Mouse (Mus musculus) T-cell, adult 2 months (primary cell): ENCODE results near the gene Rapgef4.

Source experiments
- DNase-seq: peaks from one replicate; pipeline ENCODE4 v3.0.0; 2022; ENCODE audit warnings: low spot score

Gene Rapgef4

DNA sequence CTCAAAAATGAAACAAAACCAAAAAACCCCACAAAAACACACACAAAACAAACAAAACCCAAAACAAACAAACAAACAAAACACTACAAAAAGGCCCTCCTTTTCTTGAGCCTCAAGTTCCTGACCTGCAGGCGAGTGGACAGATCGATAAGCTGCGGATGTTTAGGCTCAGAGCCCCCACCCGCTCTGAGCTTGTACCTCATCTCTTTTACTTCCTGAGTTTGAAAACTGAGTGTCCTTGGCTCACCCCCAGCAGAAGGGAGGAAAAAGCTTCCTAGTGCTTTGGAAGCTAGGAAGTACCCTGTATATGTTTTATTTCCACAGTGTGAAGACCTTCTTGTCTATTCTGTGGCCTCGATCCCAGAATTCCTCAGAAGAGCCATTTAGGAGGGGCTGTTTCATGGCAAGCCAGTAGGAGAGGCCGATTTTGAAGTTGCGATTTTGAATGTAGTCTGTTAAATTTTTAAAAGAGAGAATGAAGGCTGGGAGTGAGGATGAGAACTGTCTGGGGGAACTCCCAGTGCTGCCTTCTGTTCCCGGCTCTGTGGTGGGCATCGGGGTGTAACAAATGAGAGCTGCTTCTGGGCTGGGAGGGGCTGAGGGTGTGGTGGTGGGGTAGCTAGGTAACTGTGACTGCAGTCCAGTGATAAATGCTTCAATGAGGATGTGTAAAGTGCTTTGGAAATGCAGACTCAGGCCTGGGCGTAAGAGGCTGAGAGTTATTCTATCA is 2.0 kb downstream of the Rapgef4 start:
- DNase-seq, result no peak

- DNase-seq, result no peak
These were observed 4.7 kb downstream of the Rapgef4 start for GRCm38 (mm10) chr2:71985730-71986129.

- no peak for DNase-seq
These were observed 5.3 kb downstream of the Rapgef4 start for GRCm38 (mm10) chr2:71986276-71986848.

- DNase-seq, result no peak
These were observed 7.5 kb downstream of the Rapgef4 start for GRCm38 (mm10) chr2:71988572-71988971.

GRCm38 (mm10) chr2:71992129-71992528 is 11.1 kb downstream of the Rapgef4 start:
- no peak for DNase-seq

- DNase-seq, result no peak
These were observed 12.8 kb downstream of the Rapgef4 start for GRCm38 (mm10) chr2:71993729-71994423.

- no peak for DNase-seq
These were observed 17.5 kb downstream of the Rapgef4 start for GRCm38 (mm10) chr2:71998531-71998930.

- no peak for DNase-seq
These were observed 19.1 kb downstream of the Rapgef4 start for GRCm38 (mm10) chr2:72000102-72000501.

DNA sequence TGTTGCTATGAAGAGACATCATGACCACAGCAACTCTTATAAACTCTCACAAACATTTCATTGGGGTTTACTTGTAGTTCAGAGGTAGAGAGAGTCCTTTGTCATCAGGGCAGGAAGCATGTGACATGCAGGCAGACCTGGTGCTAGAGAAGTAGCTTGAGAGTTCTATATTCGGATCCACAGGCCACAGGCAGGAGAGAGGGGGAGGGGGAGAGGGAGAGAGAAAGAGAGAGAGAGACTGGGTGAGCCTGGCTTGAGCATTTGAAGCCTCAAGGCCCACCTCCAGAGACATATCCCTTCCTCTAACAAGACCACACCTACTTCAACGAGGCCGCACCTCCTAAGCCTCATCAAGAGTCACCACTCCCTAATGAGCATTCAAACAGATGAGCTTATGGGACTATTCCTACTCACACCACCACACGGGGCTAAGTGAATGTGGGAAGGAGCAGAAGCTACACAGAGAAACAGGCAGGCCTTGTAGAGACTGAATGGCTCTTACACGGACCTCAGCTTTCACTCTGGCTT is 21.9 kb downstream of the Rapgef4 start:
- DNase-seq, result no peak

- DNase-seq, result no peak
These were observed 22.9 kb downstream of the Rapgef4 start for GRCm38 (mm10) chr2:72003756-72004525.

GRCm38 (mm10) chr2:72005051-72005450 is 24.0 kb downstream of the Rapgef4 start:
- no peak for DNase-seq

DNA sequence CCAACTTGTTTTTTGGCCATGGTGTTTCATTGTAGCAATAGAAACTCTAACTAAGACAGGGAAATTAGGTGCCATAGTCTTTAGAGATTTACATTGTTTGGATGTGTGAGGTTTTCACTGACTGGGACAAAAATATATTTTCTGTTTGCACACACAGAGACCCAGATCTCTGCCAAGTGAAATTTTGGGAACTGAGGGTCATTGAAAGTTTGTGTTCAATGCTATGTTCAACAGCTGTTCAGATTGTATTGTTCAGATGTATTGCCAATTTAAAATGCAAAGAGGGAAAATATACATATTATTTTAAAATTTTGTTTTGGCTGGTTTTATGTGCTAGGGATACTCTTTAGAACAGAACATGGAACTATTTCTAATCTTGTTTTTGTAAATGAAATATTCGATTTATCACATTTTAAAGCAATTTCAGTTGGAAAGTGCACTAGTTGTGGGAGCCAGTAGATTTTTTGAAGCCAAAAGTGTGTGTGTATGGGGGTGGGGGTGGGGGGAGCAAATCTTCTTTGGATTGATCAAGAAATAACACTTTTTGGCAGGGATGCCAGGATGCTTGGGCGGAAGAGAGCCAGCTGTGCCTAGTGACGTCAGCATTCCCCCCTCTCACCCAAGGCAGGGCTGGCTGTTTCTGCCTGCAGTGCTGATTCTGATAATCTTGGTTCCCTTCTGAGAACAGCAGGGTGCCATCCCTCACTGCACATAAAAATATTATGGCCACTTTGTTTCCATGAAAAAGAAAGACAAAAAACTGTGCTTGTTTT is 28.6 kb downstream of the Rapgef4 start:
- no peak for DNase-seq

DNA sequence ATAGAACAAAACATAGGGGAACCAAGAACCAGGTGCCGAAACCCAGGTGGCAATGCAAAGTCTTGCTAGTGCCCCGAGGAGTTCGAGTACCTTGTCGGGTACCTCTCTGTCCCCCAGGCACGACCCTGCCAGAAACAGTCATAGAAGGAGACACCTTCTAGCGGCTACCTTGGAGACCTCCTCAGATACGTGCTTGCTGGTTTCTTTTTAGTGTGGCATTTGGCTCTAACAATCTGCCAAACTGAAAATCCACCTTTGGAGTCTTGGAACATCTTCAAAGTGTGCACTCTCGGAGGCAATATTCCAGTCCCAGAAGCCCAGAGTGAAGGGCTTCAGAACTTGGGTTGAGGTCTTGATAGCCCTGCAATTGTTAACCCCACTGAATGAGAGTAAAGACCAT is 34.3 kb downstream of the Rapgef4 start:
- DNase-seq, result no peak

GRCm38 (mm10) chr2:72016013-72016412 is 35.0 kb downstream of the Rapgef4 start:
- DNase-seq, result no peak

GRCm38 (mm10) chr2:72017168-72017567 is 36.1 kb downstream of the Rapgef4 start:
- no peak for DNase-seq

- no peak for DNase-seq
These were observed 37.7 kb downstream of the Rapgef4 start for GRCm38 (mm10) chr2:72018736-72019135.

DNA sequence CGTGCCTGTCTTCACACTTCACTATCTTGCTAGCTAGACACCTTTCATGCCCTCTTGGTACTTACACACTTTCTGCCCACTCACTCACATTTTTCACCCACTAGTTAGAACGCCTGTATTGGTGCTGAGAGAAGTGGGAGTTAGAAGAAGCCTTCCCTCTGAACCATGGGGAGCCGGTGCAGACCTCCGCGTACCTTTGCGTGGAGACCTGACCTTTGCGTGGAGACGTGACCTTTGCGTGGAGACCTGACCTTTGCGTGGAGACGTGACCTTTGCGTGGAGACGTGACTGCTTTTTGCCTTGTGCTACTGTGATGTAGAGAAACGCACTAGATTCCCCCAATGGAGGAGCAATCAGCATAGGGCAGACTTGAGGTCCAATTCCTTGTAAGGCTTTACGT is 39.7 kb downstream of the Rapgef4 start:
- no peak for DNase-seq

DNA sequence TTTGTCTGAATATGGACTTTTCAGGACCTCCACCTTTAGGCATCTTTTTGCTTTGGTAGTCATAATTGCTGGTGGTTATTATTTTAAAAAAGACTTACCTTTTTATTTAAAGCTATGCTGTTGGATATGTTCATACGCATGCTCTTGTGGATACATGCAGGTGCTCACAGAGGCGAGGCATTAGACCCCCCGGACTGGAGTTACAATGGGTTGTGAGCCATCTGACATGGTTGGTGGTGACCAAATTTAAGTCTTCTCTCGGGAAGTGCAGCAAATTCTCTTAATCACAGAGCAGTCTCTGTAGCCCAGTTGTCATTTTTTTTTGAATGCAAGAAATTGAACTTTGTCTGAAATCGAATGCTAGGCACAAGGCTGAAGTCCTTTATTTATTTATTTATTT is 40.4 kb downstream of the Rapgef4 start:
- DNase-seq, result no peak

DNA sequence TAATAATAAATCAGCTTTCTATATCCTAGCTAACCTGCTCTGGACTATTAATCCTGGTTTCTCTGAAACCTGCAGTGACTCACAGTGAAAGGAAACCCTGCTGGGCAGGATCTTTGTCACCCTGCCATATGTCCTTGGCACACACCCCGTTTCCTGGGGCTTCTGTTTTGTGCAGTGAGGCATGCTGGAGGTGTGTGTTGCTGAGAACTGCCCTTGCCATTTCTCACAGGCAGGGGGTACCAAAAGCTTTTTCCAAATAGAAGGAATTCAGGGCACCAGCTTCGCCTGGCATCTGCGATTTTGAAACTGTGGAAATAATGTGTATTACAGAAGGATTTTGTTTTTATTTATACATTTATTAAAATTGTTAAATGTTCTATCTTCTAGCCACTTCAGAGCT is 40.8 kb downstream of the Rapgef4 start:
- DNase-seq, result no peak

- DNase-seq, result no peak
These were observed 42.8 kb downstream of the Rapgef4 start for GRCm38 (mm10) chr2:72023791-72024190.

DNA sequence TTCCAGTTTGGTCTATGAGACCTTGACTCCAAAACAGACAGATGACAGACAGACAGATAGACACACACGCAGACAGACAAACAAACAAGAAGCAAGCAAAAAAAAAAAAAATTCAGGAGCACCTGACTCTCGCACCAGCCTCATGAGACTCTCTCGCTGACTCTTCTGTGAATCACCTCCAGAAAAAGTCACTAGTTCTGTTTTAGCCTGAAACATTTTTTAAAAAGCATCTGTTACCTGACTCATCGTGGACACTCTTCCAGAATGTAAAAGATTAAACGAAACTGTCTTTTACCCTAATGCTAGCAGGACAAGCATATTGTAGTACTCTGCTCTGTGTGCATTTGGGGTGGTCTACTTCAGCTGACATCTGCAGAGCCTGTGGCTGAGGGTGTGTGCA is 44.6 kb downstream of the Rapgef4 start:
- no peak for DNase-seq

GRCm38 (mm10) chr2:72026506-72026905 is 45.5 kb downstream of the Rapgef4 start:
- DNase-seq, result no peak
